Mouse (Mus musculus) natural killer cell, adult 2 months (primary cell): ENCODE data around the gene Tspan2.
A peak's percentile ranks its signal among the peaks of the same experiment; 100 is the strongest.

ENCODE experiments used
- DNase-seq, 2 experiments: peaks; one replicate each; pipeline ENCODE4 v3.0.0; 2022; ENCODE audit warnings: low spot score in 2 of 2

Gene Tspan2

GRCm38 (mm10) chr3:102764850-102765249 lies 30.5 kb downstream of the Tspan2 start:
- DNase-seq, result no peak

GRCm38 (mm10) chr3:102773018-102773417 lies 38.7 kb downstream of the Tspan2 start:
- no peak for DNase-seq

GRCm38 (mm10) chr3:102782618-102783017 lies 48.3 kb downstream of the Tspan2 start, which contains the start of gene Tshb:
TSS of gene Tshb (minus strand) at chr3:102782718.
- DNase-seq, result no peak

GRCm38 (mm10) chr3:102787369-102787768 lies 53.0 kb downstream of the Tspan2 start:
- DNase-seq, result no peak

- peak; percentile 73 to 82 for DNase-seq
Measured at GRCm38 (mm10) chr3:102803937-102804336, 69.6 kb downstream of the Tspan2 start.

- no peak for DNase-seq
Measured at GRCm38 (mm10) chr3:102842386-102842785, 108.1 kb downstream of the Tspan2 start.

GRCm38 (mm10) chr3:102848661-102849060 lies 114.3 kb downstream of the Tspan2 start:
- no peak for DNase-seq
